Mouse (Mus musculus): Measurements from ENCODE around the gene Memo1.

Gene Memo1

DNA sequence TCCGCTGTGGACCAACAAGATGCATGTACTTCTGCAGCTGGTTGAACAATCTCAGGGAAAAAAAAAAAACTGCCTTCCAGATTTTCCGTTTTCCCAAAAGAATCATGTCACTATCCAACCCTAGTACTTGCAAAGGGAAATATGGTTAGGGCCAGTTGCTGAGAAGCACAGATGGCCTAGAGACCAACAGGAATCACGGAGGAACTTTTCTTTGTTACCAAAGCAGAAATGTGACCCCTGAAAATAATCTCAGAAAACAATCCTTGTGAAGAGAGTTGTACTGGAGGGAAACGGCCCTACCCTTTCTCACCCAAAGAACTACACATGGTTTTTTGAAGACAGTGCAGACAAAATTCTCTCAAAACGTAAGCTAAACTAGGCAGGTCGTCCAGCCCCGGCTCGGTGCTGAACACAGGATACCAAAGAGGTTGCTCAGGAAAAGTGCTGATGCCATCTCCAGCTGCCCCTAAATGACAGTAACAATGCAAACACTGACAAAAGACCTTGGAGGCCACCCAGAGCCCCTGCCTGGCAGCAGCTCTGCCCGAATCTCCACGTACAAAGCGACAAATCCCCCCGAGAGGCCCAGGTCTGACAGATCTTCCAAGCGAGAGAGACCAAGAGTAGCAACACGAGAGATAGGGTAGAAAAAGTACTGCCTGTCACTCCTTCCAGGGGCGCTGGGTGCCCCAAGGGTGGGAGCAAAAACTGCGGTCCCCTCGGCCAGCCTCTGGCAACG, 1.5 kb downstream of the Memo1 start:
- no peak for DNase-seq

DNA sequence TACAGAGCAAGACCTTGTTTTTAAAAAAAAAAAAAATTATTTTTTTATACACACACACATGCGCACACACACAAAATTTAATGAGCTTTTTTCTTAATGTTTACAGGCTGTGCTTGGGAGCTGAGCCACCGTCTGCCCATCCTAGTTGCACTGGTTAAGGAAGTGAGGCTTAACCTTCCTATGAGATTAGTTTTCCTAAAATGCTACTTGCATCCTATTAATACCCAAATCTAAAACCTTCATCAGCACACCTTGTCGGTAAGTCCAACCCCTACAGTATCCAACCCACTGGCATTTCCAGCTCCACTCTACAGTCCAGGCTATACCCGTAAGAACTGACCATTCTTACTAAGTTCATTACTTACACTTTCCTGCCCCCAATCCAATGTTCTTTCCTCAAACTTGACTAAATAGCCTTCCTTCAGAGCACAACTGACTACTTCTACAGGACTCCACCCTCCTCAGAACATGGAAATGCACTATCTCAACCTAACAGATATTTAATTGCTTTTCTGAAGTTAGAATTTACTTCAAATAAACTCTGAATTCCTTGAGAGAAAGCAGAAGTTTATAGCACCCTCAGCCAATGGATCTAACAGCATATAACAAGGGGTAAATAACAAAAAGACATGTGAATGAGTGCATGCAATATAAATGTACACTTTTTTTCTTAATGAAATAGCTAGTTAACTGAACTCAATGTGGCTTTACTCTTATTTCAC, 3.5 kb downstream of the Memo1 start:
- DNase-seq = no peak

DNA sequence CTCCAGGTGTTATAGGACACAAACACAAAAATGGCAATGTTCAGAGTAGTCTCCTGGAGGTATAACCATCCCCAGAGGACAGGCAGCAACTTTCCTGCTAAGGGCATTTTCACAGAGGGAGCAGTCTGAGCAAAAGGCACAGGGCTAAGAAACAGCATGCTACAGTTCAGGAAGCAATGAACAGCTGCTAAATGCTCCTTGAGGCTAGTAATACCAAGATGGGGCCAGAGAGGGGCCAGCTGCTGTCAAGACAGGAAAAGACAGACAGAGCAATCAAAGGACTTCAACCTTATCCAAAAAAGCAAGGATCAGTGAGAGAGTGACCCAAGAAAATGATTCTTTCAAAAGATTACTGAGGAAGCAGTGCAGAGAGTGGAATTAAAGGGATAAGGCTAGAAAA, 4.5 kb downstream of the Memo1 start:
- no peak for DNase-seq

DNA sequence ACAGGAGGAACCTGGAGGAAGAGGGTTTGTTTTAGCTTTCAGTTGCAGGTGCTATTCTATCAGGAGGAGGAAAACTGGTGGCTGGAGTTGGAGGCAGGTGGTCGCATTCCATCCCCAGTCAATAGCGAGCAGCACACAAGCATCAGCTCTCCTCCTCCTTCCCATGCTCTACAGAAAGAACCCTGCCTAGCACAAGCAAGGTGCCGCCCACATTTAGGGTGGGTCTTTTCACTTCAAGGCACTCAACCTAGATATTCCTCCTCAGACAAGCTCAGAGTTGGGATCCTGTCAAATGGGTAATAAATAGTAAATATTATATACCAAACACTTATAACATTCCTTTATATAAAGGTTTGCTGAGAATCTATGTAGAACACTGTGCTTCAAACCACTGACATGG, 5.1 kb downstream of the Memo1 start:
- DNase-seq = no peak

DNA sequence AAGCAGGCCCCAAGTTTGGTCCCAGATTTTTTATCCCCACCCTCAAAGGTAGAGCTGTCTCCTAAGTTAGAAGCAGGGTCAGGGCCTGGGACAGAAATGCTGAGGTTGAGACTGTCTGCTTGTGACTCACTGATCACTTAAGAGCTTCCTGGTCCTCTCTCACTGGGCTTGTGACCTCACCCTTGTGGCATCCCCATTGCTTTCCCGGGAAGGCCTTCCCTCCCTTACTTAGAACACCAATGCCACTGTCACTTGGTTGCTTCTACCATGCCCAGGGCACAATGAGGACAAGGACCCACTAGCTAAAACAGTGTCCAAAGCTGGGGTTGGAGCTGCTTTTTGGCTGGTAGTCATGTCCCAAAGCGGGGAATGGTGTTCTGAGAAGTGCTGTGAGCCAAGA, 6.7 kb downstream of the Memo1 start:
- no peak for DNase-seq

DNA sequence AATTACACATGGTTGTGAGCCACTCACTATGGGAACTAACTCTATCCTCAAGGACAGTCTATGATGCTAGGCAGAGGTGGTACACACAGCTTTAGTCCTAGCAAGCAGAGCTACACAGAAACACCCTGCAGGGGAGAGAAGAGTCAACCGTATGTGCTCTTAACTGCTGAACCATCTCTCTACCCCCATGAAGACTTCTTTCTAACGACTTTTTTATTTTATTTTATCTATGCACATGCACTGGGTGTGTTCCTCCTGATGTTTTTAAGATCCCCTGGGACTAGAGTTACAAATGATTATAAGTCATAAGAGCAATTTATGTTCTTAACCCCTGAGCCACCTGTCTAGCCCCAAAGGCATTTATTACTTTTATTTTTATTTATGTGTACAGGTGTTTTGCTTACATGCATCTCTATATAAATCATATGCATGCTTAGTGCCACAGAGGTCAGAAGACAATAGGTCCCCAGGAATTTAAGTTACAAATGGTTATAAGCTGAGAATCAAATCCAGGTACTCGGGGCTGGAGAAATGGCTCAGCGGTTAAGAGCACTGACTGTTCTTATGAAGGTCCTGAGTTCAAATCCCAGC, 9.1 kb downstream of the Memo1 start:
- no peak for DNase-seq

DNA sequence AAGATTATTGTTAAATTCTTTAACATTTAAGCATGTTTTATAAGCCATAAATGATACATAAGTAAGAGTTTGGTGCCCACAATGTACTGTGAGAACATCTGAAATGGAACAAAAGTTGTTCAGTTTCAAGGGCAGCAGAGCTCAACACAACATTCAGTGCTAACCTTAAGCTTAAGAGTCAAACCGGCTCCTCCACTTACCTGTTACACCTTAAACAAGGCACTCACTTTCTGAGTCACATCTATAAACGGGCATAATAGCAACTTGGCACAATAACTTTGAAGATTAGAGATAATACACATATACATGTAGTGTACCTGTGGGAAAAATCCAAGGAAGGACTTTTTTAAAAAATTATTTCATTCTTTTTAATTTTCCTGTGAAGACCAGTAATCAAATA, 9.6 kb downstream of the Memo1 start:
- no peak for DNase-seq

DNA sequence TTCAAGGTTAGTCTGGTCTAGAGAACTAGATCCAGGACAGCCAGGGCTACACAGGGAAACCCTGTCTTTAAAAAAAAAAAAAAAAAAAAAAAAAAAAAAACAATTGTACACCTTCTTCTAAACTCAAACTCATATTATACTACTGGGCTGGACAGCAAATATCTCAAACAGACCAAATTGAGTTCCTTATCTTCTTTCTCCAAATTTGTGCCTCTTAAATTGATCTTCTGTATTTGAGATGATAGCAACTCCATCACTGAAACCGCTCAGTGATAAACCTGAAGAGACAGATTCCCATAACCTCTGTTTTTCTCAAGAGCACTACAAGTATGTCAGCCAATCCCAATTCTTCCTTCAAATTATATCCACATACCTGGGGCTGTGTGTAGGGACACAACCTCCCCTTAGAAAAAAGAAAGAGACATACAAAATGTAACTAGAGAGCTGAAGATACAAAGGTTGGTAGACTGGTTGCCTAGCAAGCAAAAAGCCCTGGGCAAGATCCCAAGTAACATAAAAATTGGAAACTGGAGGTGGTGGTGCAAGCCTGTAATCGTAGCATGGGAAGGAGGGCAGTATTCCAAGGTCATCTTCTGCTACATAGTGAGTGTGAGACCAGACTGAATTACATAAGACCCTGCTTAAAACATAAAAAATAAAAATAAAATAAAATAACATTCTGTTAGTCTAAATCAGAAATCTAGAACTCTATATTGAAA, 10.8 kb downstream of the Memo1 start:
- no peak for DNase-seq

DNA sequence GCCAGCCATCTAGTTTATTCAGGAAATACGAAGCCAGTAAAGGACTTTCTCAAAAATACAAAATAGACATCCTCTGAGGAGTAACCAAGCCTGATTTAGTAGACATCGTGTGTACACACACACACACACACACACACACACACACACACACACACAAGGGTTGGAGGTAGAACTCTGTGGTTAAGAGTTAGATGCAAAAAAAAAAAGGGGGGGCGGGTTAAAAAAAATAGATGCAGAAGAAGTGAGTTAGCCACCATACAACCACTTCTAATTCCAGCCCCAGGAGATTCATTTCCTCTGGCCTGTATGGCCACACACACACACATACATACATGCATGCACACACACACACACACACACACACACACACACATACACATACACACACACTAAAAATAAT, 13.3 kb downstream of the Memo1 start:
- DNase-seq = no peak

DNA sequence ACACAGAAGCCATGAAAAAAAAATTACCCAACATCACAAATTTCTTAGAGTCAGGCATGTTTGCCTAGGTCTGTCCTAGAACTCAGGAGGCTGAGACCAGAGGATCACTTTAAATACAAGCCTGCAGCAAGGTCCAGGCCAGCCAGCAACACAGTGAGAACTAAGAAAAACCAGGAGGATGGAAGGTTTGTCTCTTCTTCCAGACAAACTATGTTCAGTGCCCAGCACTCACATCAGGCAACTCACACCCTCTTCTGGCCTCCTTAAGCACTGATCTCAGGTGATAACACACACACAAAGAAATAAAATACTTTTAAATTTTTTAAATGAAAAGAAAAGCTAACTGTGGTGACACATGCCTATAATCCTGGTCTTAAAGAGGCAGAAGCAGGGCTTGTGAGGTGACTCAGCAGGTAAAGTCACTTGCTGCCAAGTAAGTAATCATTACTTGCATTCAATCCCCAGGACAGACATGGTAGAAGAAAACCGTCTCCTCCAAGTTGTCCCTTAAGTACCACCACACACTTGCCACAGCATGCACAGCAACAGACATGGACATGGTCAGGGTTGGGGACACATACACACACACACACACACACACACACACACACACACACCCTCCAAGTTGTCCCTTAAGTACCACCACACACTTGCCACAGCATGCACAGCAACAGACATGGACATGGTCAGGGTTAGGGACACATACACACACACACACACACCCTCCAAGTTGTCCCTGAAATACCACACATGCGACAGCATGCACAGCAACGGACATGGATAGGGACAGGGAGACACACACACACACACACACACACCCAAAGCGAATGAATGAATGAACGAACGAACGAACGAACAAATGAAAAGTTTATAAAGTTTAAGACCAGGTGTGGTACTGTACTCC, 16.1 kb downstream of the Memo1 start:
- no peak for DNase-seq

DNA sequence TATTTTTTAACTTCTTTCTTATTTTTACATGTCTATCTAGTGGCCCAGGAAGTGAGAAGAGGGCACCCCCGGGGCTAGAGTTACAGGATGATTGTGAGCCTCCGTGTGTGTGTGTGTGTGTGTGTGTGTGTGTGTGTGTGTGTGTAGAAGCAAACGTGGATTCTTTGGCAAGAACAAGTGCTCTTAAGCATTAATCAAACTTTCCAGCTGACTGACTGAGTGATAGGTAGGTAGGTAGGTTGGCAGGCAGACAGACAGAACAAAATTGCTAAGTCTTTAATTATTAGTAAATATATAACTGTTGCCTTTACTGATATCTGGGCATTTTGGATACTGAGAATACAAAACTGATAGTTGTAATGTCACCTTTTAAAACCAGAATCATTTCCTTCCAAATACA, 20.9 kb downstream of the Memo1 start:
- DNase-seq = no peak

DNA sequence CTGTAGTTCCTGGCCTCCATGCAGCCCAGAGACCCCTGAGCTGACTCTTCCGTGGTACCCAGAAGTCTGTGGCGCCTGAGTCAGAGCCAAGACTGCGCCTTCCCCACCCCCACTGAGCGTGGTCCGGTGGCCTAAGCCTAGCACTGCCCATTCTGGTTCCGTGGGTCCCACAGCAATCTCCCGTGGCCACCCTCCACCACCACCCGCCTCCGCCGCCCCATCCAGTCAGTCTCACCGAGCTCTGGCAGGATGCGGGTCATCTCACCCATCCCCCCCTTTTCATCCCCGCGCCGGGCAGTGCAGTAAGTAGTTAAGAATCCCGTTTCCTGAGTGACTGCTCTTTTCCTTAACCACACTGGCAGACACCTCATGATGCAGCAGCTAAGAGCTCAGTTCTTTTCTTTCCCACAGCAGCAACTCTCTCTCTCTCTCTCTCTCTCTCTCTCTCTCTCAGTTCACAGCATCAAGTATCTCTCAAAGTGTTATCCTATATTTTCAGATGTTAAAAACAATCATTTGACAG, 22.6 kb downstream of the Memo1 start:
- no peak for DNase-seq

DNA sequence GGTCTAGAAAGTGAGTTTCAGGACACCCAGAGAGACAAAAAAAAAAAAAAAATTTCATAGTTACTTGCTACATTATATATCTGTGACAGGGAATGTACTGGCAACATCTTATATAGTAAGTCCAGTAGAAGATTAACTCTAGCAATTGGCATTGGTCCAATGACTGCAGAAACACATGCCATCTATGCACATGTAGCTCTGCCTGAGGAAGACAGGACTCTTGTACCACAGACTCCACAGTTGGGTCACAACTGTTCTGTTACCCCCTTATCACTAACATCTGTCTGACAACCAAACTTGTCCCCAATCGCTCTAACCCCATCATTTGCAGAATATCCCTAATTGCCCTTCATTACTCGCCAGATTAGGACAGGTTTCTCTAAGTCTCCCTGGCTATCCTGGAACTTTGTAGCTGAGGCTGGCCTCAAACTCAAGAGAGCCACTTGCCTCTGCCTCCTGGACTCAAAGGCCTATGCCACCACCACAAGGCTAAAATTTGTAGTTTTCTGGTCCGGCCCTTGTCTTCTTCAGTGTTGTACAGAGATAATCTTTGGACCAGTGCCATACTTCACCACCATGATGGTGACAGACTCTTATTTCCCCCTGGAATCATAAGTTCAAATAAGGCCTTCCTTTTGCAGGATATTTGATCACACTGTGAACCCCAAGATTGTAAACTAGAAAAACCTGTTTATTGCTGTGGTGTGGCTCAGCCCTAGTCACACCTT, 23.6 kb downstream of the Memo1 start:
- no peak for DNase-seq

DNA sequence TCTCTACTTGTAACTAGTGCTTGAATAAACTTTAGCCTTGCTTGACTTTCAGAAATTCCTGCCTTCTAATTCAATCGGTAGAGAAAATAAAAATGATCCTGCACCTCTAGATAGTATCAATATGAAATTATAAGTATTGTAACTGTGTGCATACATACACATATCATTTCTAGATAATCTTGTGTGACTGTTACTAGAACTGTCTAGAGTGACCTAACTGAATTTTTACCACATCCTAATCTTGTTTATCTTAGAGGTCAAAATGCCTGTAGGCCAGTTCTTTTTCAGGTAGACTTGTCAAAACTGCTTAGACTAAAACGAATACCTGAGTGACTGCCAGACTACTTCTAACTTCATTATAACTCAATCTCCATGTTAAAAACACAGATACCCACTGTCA, 25.1 kb downstream of the Memo1 start:
- no peak for DNase-seq

DNA sequence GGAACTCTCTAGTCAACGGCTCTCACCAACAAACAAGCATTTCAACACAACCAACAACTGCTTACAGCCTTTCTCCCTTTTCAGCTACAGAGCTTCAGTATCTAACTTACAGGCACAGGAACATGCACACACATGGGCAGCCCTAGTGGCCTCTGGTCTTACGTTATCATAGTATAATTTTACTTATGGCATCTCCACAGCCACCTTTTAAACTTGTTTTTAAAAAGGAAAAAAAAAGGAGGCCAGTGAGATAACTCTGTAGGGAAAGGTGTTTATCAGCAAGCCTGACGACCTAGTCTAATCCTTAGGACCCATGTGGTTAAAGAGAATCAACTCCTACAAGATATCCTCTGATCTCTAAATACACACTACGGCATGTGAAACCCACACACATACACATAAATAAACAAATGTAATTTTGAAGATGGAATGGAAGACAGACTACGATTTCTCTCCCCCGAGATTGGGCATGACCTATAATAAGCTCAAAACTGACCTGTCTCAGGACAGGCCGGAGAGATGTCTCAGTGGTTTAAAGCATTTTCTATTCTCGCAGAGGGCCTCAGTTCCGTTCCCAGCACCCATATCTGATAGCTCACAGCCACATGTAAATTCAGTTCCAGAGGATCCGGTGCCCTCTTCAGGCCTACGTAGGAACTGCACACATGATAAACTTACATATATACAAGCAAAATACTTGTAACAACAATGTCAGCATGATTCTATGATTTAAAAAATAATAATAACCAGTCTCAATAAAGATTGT, 27.7 kb downstream of the Memo1 start:
- no peak for DNase-seq

DNA sequence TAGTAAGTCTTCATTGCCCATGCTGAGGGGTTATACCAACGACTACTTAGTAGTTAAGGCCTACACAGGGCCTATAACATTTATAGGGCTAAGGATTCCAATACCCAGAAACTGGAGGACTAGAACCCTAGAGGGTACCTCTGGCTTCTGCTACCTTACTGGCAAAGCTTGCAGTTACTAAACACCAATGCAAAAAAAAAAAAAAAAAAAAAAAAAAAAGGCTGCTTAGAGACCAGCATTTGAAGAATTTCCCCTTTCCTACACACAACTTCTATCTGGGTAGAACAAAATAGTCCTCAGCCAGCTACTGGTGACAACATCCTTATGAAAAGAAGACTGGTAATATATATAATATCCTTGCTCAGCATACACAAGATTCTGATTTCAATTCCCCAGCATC, 29.7 kb downstream of the Memo1 start:
- no peak for DNase-seq

DNA sequence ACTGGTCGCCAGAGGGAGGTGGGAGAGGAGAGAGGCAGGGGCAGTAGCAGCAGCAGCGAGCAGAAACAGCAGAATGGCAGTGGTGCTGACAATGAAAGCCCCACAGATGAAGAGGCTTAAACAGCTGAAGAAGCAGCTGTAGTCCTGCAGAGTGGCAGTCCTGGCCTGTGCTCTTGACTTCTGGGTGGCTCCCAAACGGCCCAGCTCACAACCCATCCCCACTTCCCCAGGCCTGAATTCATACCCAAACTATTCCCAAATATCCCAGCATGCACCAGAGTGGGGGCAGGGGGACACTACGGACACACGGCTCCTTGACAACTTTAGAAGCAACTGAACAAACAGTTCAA, 30.2 kb downstream of the Memo1 start:
- DNase-seq = no peak

DNA sequence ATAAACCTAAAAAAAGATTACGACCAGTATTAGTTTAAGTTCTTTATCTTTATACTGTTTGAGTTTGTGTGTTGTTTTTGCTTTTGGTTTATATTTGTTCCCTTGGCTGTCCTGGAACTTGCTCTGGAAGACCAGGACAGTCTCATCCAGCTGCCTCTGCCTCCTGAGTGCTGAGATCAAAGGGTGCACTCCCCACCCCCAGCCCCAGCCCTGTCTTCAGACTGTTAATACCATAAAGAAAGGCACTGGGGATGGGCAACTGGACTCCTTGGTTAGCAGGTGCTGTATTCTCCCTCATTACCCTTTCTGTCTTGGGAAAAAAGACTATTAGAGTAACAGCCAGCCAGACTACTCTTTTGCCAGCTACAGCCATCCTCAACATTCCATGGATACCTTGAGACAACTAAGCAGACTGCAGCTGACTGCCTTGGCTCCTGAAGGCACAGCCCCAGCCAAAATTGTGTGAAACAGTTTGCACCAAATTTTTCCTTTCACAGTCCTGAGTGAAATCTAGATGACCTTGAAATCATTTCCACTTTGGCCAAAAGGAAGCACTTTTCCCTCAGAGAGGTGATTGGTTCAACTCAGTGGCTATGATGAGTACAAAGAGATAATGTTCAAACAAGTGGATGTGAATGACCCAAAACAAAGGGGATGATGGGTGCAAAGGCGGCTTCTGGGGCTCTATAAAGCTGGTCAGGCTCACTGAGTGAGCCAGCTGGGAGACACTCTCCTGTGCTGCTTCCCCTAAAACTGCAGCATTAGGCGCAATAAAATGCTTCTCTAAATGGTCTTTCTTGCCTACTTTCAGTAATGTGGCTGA, 30.8 kb downstream of the Memo1 start:
- DNase-seq = no peak

DNA sequence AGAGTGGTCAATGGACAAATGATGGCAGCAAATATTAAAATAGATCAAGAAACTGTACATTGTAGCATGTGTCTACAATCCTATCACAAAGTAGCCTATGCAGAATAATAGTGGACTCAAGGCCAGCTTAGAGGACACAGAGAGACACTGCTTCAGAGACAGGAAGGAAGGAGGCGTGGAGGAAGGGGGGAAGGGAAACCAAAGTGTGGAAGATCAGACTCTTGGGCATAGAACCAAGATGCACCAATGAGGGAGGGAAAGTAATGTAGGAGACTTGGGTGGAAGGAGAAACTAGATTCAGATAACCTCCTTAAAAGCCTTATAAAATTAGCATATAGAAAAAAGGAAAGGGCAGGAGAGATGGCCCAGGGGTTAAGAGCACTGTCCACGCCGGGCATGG, 32.9 kb downstream of the Memo1 start:
- no peak for DNase-seq

DNA sequence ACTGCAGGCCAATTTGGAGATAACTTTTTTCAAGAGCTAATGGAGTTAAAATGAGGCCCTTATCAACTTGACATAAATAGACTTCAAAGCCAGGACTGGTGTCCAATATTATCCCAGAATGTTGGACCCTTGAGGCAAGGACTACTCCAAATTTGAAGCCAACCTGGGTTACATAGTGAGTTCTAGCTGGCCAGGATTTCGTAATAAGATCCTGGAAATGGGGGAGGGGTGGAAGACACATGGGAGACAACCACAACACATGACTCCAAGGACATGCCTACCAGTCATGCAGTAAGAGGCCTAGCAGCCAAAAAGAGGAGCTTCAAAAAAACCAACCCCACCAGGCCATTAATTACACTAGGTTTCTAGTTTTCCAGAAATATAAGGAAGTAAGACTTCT, 50.0 kb downstream of the Memo1 start:
- DNase-seq = no peak
